Mouse (Mus musculus) MEL (cell line): ENCODE measurements at regions not wholly inside any gene's neighbourhood (a gene's known extent, or its start where the extent isn't known, plus 50 kb on each side); places are given as distances from the start of the nearest gene placed in this dataset.

Source experiments
- DNase-seq: peaks from one replicate; pipeline ENCODE4 v3.0.0; 2011; ENCODE audit warnings: low read depth, low spot score
- H3K27ac ChIP-seq: 2 replicates; pipeline ENCODE4 v1.5.1; 2012; ENCODE audit warnings: low read depth, mild to moderate bottlenecking, control low read depth, low read length, moderate library complexity; ENCODE audit not compliant: control insufficient read depth
- H3K27me3 ChIP-seq, 2 experiments: fragments of 150-350 bp in 1 of 2; sonication (generic) in 1 of 2; 2 replicates each; pipeline ENCODE4 v1.6.1; 2012; ENCODE audit warnings: low read length in 2 of 2, mild to moderate bottlenecking in 2 of 2, improper control_type of control experiment in 1 of 2, moderate library complexity in 1 of 2; ENCODE audit not compliant: insufficient read depth in 2 of 2, control insufficient read depth in 1 of 2
- H3K36me3 ChIP-seq, 2 experiments: 2 replicates each; pipeline ENCODE4 v1.6.1; 2012 to 2014; ENCODE audit warnings: low read length in 2 of 2, improper control_type of control experiment in 1 of 2, inconsistent platforms in 1 of 2, mild to moderate bottlenecking in 1 of 2; ENCODE audit not compliant: insufficient read depth in 2 of 2, control insufficient read depth in 1 of 2
- H3K4me1 ChIP-seq, 2 experiments: fragments of 150-350 bp in 1 of 2; sonication (generic) in 1 of 2; 2 replicates each; pipeline ENCODE4 v1.6.1; 2012; ENCODE audit warnings: low read length in 2 of 2, improper control_type of control experiment in 1 of 2, mild to moderate bottlenecking in 1 of 2; ENCODE audit not compliant: insufficient read depth in 2 of 2, control insufficient read depth in 1 of 2
- H3K4me3 ChIP-seq, 2 experiments: fragments of 150-350 bp in 1 of 2; sonication (generic) in 1 of 2; 2 replicates each; pipeline ENCODE4 v1.5.1; 2012; ENCODE audit warnings: low read depth in 2 of 2, low read length in 2 of 2, mild to moderate bottlenecking in 2 of 2, moderate library complexity in 2 of 2, control low read depth in 1 of 2, improper control_type of control experiment in 1 of 2; ENCODE audit not compliant: control insufficient read depth in 1 of 2, insufficient read depth in 1 of 2
- H3K79me2 ChIP-seq: 2 replicates; pipeline ENCODE4 v1.6.1; 2012; ENCODE audit warnings: mild to moderate bottlenecking, low read length, moderate library complexity; ENCODE audit not compliant: control insufficient read depth, poor library complexity, insufficient read depth
- H3K9ac ChIP-seq: 2 replicates; pipeline ENCODE4 v1.6.1; 2012; ENCODE audit warnings: low read depth, mild to moderate bottlenecking, control low read depth, low read length, moderate library complexity; ENCODE audit not compliant: control insufficient read depth, poor library complexity, severe bottlenecking
- H3K9me3 ChIP-seq: fragments of 150-350 bp; sonication (generic); replicated peaks from 2 replicates; pipeline ENCODE4 v1.6.1; 2012; ENCODE audit warnings: mild to moderate bottlenecking, low read length, improper control_type of control experiment, moderate library complexity; ENCODE audit not compliant: insufficient read depth
- CHD1 ChIP-seq: IDR thresholded peaks from 2 replicates; pipeline ENCODE4 v1.6.1; 2012; ENCODE audit warnings: low read depth, mild to moderate bottlenecking, inconsistent platforms, low read length, improper control_type of control experiment
- CHD2 ChIP-seq: IDR thresholded peaks from 2 replicates; pipeline ENCODE4 v1.6.1; 2011; ENCODE audit warnings: low read length, improper control_type of control experiment
- ELF1 ChIP-seq: IDR thresholded peaks from 2 replicates; pipeline ENCODE4 v1.6.1; 2014; ENCODE audit warnings: low read depth, mild to moderate bottlenecking, inconsistent platforms, low read length, improper control_type of control experiment, moderate library complexity
- EP300 ChIP-seq, 2 experiments: IDR thresholded peaks; 2 replicates each; pipeline ENCODE4 v1.6.1; 2011; ENCODE audit warnings: improper control_type of control experiment in 2 of 2, low read length in 2 of 2, low read depth in 1 of 2, mild to moderate bottlenecking in 1 of 2
- ETS1 ChIP-seq: IDR thresholded peaks from 2 replicates; pipeline ENCODE4 v1.6.1; 2012; ENCODE audit warnings: low read depth, mild to moderate bottlenecking, inconsistent platforms, low read length, improper control_type of control experiment, moderate library complexity
- GABPA ChIP-seq: IDR thresholded peaks from 2 replicates; pipeline ENCODE4 v1.6.1; 2012; ENCODE audit warnings: low read depth, mild to moderate bottlenecking, inconsistent platforms, low read length, improper control_type of control experiment, moderate library complexity
- GATA1 ChIP-seq: IDR thresholded peaks from 2 replicates; pipeline ENCODE4 v1.6.1; 2011; ENCODE audit warnings: low read depth, low read length, improper control_type of control experiment
- HCFC1 ChIP-seq: IDR thresholded peaks from 2 replicates; pipeline ENCODE4 v1.6.1; 2012; ENCODE audit warnings: low read depth, mild to moderate bottlenecking, inconsistent platforms, low read length, improper control_type of control experiment, moderate library complexity
- KAT2A ChIP-seq: conservative IDR thresholded peaks from 2 replicates; pipeline ENCODE4 v1.6.1; 2012; ENCODE audit warnings: low read depth, low read length, improper control_type of control experiment, inconsistent platforms
- MAX ChIP-seq: IDR thresholded peaks from 2 replicates; pipeline ENCODE4 v1.6.1; 2011; ENCODE audit warnings: low read length, improper control_type of control experiment
- MEF2A ChIP-seq: IDR thresholded peaks from 2 replicates; pipeline ENCODE4 v1.6.1; 2014; ENCODE audit warnings: low read depth, mild to moderate bottlenecking, inconsistent platforms, low read length, improper control_type of control experiment; ENCODE audit not compliant: poor library complexity, insufficient replicate concordance, severe bottlenecking; ENCODE audit errors: extremely low read depth
- MYB ChIP-seq: IDR thresholded peaks from 2 replicates; pipeline ENCODE4 v1.6.1; 2011; ENCODE audit warnings: mild to moderate bottlenecking, low read depth, low read length, improper control_type of control experiment
- MYC ChIP-seq: IDR thresholded peaks from 2 replicates; pipeline ENCODE4 v1.6.1; 2011; ENCODE audit warnings: low read depth, mild to moderate bottlenecking, low read length, improper control_type of control experiment, moderate library complexity
- NELFE ChIP-seq: IDR thresholded peaks from 2 replicates; pipeline ENCODE4 v1.6.1; 2011; ENCODE audit warnings: low read depth, low read length, improper control_type of control experiment
- NRF1 ChIP-seq: IDR thresholded peaks from 2 replicates; pipeline ENCODE4 v1.6.1; 2014; ENCODE audit warnings: low read depth, mild to moderate bottlenecking, inconsistent platforms, low read length, improper control_type of control experiment, moderate library complexity; ENCODE audit not compliant: poor library complexity, insufficient read depth, severe bottlenecking
- POLR2A ChIP-seq, 2 experiments: IDR thresholded peaks; 2 replicates each; pipeline ENCODE4 v1.6.1; 2011 to 2012; ENCODE audit warnings: low read length in 2 of 2, mild to moderate bottlenecking in 2 of 2, control low read depth in 1 of 2, improper control_type of control experiment in 1 of 2, low read depth in 1 of 2, moderate library complexity in 1 of 2; ENCODE audit not compliant: control insufficient read depth in 1 of 2, insufficient read depth in 1 of 2, poor library complexity in 1 of 2
- POLR2AphosphoS5 ChIP-seq: IDR thresholded peaks from 2 replicates; pipeline ENCODE4 v1.6.1; 2012; ENCODE audit warnings: low read depth, borderline replicate concordance, mild to moderate bottlenecking, inconsistent platforms, low read length, moderate library complexity, mixed read lengths
- RAD21 ChIP-seq: IDR thresholded peaks from 2 replicates; pipeline ENCODE4 v1.6.1; 2011; ENCODE audit warnings: mild to moderate bottlenecking, low read depth, low read length, improper control_type of control experiment
- RCOR1 ChIP-seq: IDR thresholded peaks from 2 replicates; pipeline ENCODE4 v1.6.1; 2012; ENCODE audit warnings: low read depth, mild to moderate bottlenecking, inconsistent platforms, low read length, improper control_type of control experiment
- SMC3 ChIP-seq: IDR thresholded peaks from 2 replicates; pipeline ENCODE4 v1.6.1; 2011; ENCODE audit warnings: low read depth, low read length, improper control_type of control experiment
- TBP ChIP-seq: IDR thresholded peaks from 2 replicates; pipeline ENCODE4 v1.8.0; 2011; ENCODE audit warnings: low read depth, low read length, improper control_type of control experiment
- UBTF ChIP-seq: IDR thresholded peaks from 2 replicates; pipeline ENCODE4 v1.6.1; 2012; ENCODE audit warnings: low read depth, mild to moderate bottlenecking, inconsistent platforms, low read length, improper control_type of control experiment, moderate library complexity, borderline replicate concordance; ENCODE audit not compliant: insufficient read depth
- USF1 ChIP-seq: IDR thresholded peaks from 2 replicates; pipeline ENCODE4 v1.6.1; 2014; ENCODE audit warnings: low read depth, mild to moderate bottlenecking, inconsistent platforms, low read length, improper control_type of control experiment, moderate library complexity
- ZC3H11A ChIP-seq: IDR thresholded peaks from 2 replicates; pipeline ENCODE4 v1.6.1; 2012; ENCODE audit warnings: low read depth, mild to moderate bottlenecking, inconsistent platforms, low read length, improper control_type of control experiment
- ZKSCAN1 ChIP-seq: IDR thresholded peaks from 2 replicates; pipeline ENCODE4 v1.6.1; 2012; ENCODE audit warnings: low read depth, mild to moderate bottlenecking, inconsistent platforms, low read length, improper control_type of control experiment, moderate library complexity
- ZMIZ1 ChIP-seq: IDR thresholded peaks from 2 replicates; pipeline ENCODE4 v1.6.1; 2012; ENCODE audit warnings: low read depth, mild to moderate bottlenecking, inconsistent platforms, low read length, improper control_type of control experiment, moderate library complexity
- ZNF384 ChIP-seq: IDR thresholded peaks from 2 replicates; pipeline ENCODE4 v1.6.1; 2012; ENCODE audit warnings: low read depth, mild to moderate bottlenecking, inconsistent platforms, low read length, improper control_type of control experiment

DNA sequence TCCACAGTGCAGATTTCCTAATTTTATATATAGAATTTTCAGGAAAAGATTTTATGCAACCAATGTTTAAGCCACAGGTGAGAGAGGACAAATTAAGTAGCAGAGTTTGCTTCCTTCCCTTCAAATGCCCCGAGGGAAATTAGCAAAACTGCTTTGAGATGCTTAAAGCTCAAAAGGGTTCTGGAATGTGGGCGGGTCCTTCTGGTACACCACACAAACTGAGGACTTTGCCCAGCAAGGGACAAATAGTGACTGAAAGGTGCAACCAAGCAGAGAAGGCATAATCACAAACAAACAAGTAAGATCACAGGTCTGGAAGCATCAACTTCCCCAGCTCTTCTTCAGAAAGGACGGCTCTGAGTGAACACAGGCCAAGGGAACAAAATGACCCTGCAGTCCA lies 476.4 kb upstream of the Adamts5 start:
- H3K79me2 ChIP-seq: no peaks in the 10 kb centered on the region
- H3K27ac ChIP-seq: no peak overlapping the region
- H3K4me1 ChIP-seq: no peaks in the 10 kb centered on the region
- no peak for DNase-seq
- H3K36me3 ChIP-seq: no peaks in the 10 kb centered on the region
- no peaks in the 10 kb centered on the region for H3K9me3 ChIP-seq
- H3K27me3 ChIP-seq: no peaks in the 10 kb centered on the region
- no peak overlapping the region for H3K9ac ChIP-seq
- no peak for TF ChIP-seq USF1
- TF ChIP-seq CHD2: no peak
- no peak for TF ChIP-seq ZKSCAN1
- no peak for TF ChIP-seq ELF1
- TF ChIP-seq TBP: no peak
- no peak for TF ChIP-seq KAT2A
- no peak for TF ChIP-seq GABPA
- no peak for TF ChIP-seq MYC
- no peak for TF ChIP-seq EP300 (IDR thresholded peaks at IDR 0.05; ENCODE audit: low read depth in 1 of 2, low read length in 2 of 2)
- TF ChIP-seq POLR2AphosphoS5: no peak
- no peak for TF ChIP-seq NELFE
- TF ChIP-seq MYB: no peak
- TF ChIP-seq RCOR1: no peak
- TF ChIP-seq GATA1: no peak
- TF ChIP-seq MAX: no peak
- no peak for TF ChIP-seq CHD1
- no peak for TF ChIP-seq ZNF384
- TF ChIP-seq MEF2A: no peak
- no peak for TF ChIP-seq ZC3H11A
- TF ChIP-seq, all 39 proteins: peak for 0
- H3K4me3 ChIP-seq: no peak overlapping the region

- no peaks in the 10 kb centered on the region for H3K79me2 ChIP-seq
These were observed 470.0 kb upstream of the Adamts5 start for GRCm38 (mm10) chr16:86371652-86372051.

More at GRCm38 (mm10) chr16:86371652-86372051, 470.0 kb upstream of the Adamts5 start:
- Histone ChIP-seq H3K4me3 (no peak overlapping the region), H3K4me1 (no peaks in the 10 kb centered on the region), H3K9ac (no peak overlapping the region), H3K9me3 (no peaks in the 10 kb centered on the region), H3K27me3 (no peaks in the 10 kb centered on the region), H3K27ac (no peak overlapping the region), H3K36me3 (no peaks in the 10 kb centered on the region)
- DNase-seq: no peak
- TF ChIP-seq KAT2A (no peak), ZKSCAN1 (no peak), NELFE (no peak), HCFC1 (no peak), TBP (no peak), CHD1 (no peak), ETS1 (no peak), MYC (no peak), MAX (no peak), UBTF (no peak), POLR2A (IDR thresholded peaks at IDR 0.05; ENCODE audit: control insufficient read depth in 1 of 2, insufficient read depth in 1 of 2, low read depth in 1 of 2, low read length in 2 of 2, poor library complexity in 1 of 2) (no peak), ZMIZ1 (no peak), SMC3 (no peak), NRF1 (no peak), RAD21 (no peak), EP300 (IDR thresholded peaks at IDR 0.05; ENCODE audit: low read depth in 1 of 2, low read length in 2 of 2) (no peak)
